Mouse (Mus musculus) C2C12 (cell line): ENCODE measurements around the gene Lipc. TPM values are rescaled to one million over a fixed set of nuclear protein-coding genes. Genes with fewer than 3 reads are reported as not detected.

ENCODE experiments used
- H3K27me3 ChIP-seq: one replicate; pipeline ENCODE4 v1.6.1; 2011; ENCODE audit not compliant: control insufficient read depth, insufficient read depth, insufficient read length
- H3K36me3 ChIP-seq: one replicate; pipeline ENCODE4 v1.6.1; 2011; ENCODE audit not compliant: control insufficient read depth, insufficient read depth
- H3K4me3 ChIP-seq: one replicate; pipeline ENCODE4 v1.5.1; 2011; ENCODE audit warnings: mild to moderate bottlenecking, control low read depth; ENCODE audit not compliant: poor library complexity, insufficient read depth, severe bottlenecking
- H3K79me2 ChIP-seq: one replicate; pipeline ENCODE4 v1.6.1; 2011; ENCODE audit not compliant: control insufficient read depth, insufficient read depth
- H3K79me3 ChIP-seq: one replicate; pipeline ENCODE4 v1.6.1; 2011; ENCODE audit warnings: low read depth, control low read depth
- H3ac ChIP-seq: one replicate; pipeline ENCODE3; 2011; ENCODE audit warnings: low read depth; ENCODE audit not compliant: control insufficient read depth, insufficient read length
- CEBPB ChIP-seq: IDR thresholded peaks from one replicate; pipeline ENCODE4 v1.6.1; 2011; ENCODE audit warnings: low read depth, mild to moderate bottlenecking, control low read depth, moderate library complexity
- CTCF ChIP-seq: IDR thresholded peaks from one replicate; pipeline ENCODE4 v1.5.1; 2011; ENCODE audit not compliant: control insufficient read depth, insufficient read depth, insufficient read length
- FOSL1 ChIP-seq: IDR thresholded peaks from one replicate; pipeline ENCODE4 v1.8.0; 2011; ENCODE audit warnings: mild to moderate bottlenecking, low read length; ENCODE audit not compliant: poor library complexity, insufficient read depth, severe bottlenecking
- MAX ChIP-seq: IDR thresholded peaks from one replicate; pipeline ENCODE4 v1.6.1; 2011; ENCODE audit warnings: mild to moderate bottlenecking, control low read depth
- MYOD1 ChIP-seq: IDR thresholded peaks from one replicate; pipeline ENCODE4 v1.6.1; 2011; ENCODE audit warnings: low read depth; ENCODE audit not compliant: control insufficient read depth, insufficient read length
- MYOG ChIP-seq: IDR thresholded peaks from one replicate; pipeline ENCODE4 v1.6.1; 2011; ENCODE audit not compliant: control insufficient read depth, insufficient read length; ENCODE audit errors: extremely low read depth
- USF1 ChIP-seq: IDR thresholded peaks from one replicate; pipeline ENCODE4 v1.6.1; 2011; ENCODE audit warnings: low read depth, mild to moderate bottlenecking, control low read depth, moderate library complexity
- polyA plus RNA-seq: library from polyadenylated mRNA; unstranded; fragments of >200 nt; fragmentation: generic; extraction: Trizol; gene quantifications from one replicate; pipeline ENCODE4 v1.2.1, GENCODE M21; 2012; ENCODE audit warnings: missing spikeins

Lipc gene
- polyA plus RNA-seq, 1 experiment = not detected

- no peak overlapping the region for H3ac ChIP-seq
- no peaks in the 10 kb centered on the region for H3K36me3 ChIP-seq
- no peaks in the 10 kb centered on the region for H3K79me2 ChIP-seq
- H3K27me3 ChIP-seq = no peaks in the 10 kb centered on the region
- TF ChIP-seq FOSL1 = no peak
- H3K4me3 ChIP-seq = no peak overlapping the region
- no peaks in the 10 kb centered on the region for H3K79me3 ChIP-seq
Measured at GRCm38 (mm10) chr9:70927701-70928100, 24.3 kb downstream of the Lipc start.

DNA sequence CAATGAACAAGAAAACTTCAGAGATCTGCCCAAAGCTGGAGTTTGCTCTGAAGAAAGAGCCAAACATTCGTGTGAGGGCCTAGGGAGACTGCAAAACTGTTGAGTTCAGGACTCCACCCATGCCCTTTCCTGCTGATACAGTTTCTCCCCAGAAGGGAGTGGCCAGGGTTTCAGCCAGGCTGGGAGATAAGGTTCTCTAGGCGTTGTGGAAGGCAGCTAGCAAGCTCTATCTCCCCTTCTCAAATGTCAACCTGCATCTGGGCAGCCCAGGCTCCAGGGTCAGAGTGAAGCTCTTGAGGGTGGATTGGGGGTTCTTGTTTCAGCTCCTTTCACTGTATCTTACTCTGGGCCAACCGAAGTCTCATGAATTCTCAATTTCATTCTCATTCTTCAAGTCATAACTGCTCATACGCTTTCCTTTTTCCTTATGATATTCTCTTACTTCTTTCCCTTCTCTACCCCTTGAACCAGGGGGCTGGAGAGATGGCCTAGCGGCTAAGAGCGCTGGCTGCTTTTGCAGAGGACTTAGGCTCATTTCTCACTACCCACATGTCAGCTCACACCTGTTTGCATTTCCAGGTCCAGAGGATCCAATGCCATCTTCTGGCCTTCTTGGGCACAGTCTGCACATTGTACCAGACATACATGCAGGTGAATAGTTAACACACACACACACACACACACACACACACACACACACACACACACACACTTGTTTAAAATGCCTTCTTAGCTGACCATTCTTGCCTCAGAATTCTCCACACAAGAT is 25.0 kb downstream of the Lipc start:
- H3K79me2 ChIP-seq = no peaks in the 10 kb centered on the region
- H3K36me3 ChIP-seq = no peaks in the 10 kb centered on the region
- H3K79me3 ChIP-seq = no peaks in the 10 kb centered on the region
- H3K4me3 ChIP-seq = no peak overlapping the region
- no peaks in the 10 kb centered on the region for H3K27me3 ChIP-seq
- no peak overlapping the region for H3ac ChIP-seq
- TF ChIP-seq MYOD1 = no peak

- TF ChIP-seq MYOD1 (no peak), CTCF (no peak), MAX (no peak), USF1 (no peak)
- H3K27me3 ChIP-seq = no peaks in the 10 kb centered on the region
- H3K79me3 ChIP-seq = no peaks in the 10 kb centered on the region
- H3K36me3 ChIP-seq = no peaks in the 10 kb centered on the region
- H3K4me3 ChIP-seq = no peak overlapping the region
- no peak overlapping the region for H3ac ChIP-seq
- H3K79me2 ChIP-seq = no peaks in the 10 kb centered on the region
Measured at GRCm38 (mm10) chr9:70925225-70925624, 26.8 kb downstream of the Lipc start.

- H3K79me3 ChIP-seq = no peaks in the 10 kb centered on the region
- H3K4me3 ChIP-seq = no peak overlapping the region
- no peaks in the 10 kb centered on the region for H3K79me2 ChIP-seq
- no peaks in the 10 kb centered on the region for H3K27me3 ChIP-seq
- no peaks in the 10 kb centered on the region for H3K36me3 ChIP-seq
- H3ac ChIP-seq = no peak overlapping the region
- no peak for TF ChIP-seq CEBPB
- TF ChIP-seq MAX = no peak
- TF ChIP-seq CTCF = no peak
- no peak for TF ChIP-seq USF1
- TF ChIP-seq FOSL1 = no peak
- no peak for TF ChIP-seq MYOD1
- no peak for TF ChIP-seq MYOG
Measured at GRCm38 (mm10) chr9:70924763-70925162, 27.3 kb downstream of the Lipc start.

DNA sequence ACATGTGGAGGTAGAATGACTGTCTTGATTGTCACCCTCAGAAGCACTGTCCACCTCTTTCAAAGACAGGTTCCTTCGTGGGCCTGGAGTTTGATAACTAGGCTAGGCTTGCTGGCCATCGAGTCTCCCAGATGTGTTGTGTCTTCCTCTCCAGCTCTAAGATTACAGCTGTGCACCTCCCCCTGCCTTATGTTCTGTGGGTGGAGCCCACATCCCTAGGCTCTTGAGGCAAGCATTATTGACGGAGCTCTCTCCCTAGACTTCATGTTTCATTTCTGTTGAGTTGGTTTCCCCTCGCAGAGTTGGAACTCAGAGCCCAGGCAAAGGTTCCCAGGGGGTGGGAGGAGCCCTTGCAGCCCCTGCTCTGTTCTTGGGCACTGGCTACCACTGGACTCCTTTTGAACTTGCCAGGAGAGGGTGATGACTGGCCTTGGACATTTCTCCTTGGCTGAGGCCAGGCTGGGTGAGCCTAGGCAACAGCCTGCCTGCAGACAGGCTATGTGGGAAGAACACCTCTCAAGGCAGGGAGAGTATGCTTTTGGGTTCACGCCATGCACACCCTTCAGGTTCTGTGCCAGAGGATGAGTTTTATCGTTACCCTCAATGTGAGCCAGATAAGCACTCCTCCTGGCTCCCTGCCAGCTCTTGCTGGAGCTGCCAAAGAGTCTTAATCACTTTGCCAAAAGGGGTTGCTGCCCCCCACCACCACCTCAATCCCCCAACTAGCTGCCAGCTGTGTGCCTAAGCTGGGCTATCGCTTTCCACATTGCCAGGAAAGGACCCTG is 30.1 kb downstream of the Lipc start:
- H3K79me2 ChIP-seq = no peaks in the 10 kb centered on the region
- TF ChIP-seq CEBPB = no peak
- TF ChIP-seq MYOD1 = no peak
- TF ChIP-seq MAX = no peak
- TF ChIP-seq USF1 = no peak
- no peak for TF ChIP-seq FOSL1

GRCm38 (mm10) chr9:70921132-70921531 is 30.9 kb downstream of the Lipc start:
- Histone ChIP-seq H3K79me2 (no peaks in the 10 kb centered on the region), H3K27me3 (no peaks in the 10 kb centered on the region), H3K79me3 (no peaks in the 10 kb centered on the region), H3ac (no peak overlapping the region), H3K4me3 (no peak overlapping the region), H3K36me3 (no peaks in the 10 kb centered on the region)
- TF ChIP-seq MAX (no peak), USF1 (no peak), FOSL1 (no peak), CTCF (no peak), CEBPB (no peak), MYOG (no peak), MYOD1 (no peak)

More for the DNA sequence above, 30.1 kb downstream of the Lipc start:
- Histone ChIP-seq H3ac (no peak overlapping the region), H3K4me3 (no peak overlapping the region), H3K36me3 (no peaks in the 10 kb centered on the region), H3K27me3 (no peaks in the 10 kb centered on the region), H3K79me3 (no peaks in the 10 kb centered on the region)
